In genomic region chr4:130377500-130377899, GRCm38 (mm10) we compare ENCODE assay signal across 11 mouse cellular contexts.
"Had no signal": no experiment of that assay in that cellular context is flagged by ENCODE, and none has a peak within 500 bp of the region (broad histone marks: within the 10 kb centered on the region; RNA-seq: fewer than 3 reads in every experiment).

No protein-coding gene starts in this region.

- H3K4me1 ChIP-seq: limb, embryonic 13.5 days; midbrain, embryonic 12.5 days; neural tube, embryonic 15.5 days; stomach, embryonic 15.5 days had no signal

- H3K27ac ChIP-seq: limb, embryonic 13.5 days; liver, embryonic 14.5 days; midbrain, embryonic 12.5 days; neural tube, embryonic 15.5 days; stomach, embryonic 15.5 days had no signal

- H3K27me3 ChIP-seq: limb, embryonic 13.5 days; midbrain, embryonic 12.5 days; neural tube, embryonic 15.5 days; stomach, embryonic 15.5 days had no signal

- DNase-seq: kidney, adult 8-10 months; kidney, postnatal 36 days; lung, adult 18-20 months; right cerebral cortex, postnatal 14 days; thymus, postnatal 36 days had no signal

- H3K9ac ChIP-seq: limb, embryonic 13.5 days; liver, embryonic 14.5 days; midbrain, embryonic 12.5 days; neural tube, embryonic 15.5 days; stomach, embryonic 15.5 days had no signal

- H3K9me3 ChIP-seq: limb, embryonic 13.5 days; neural tube, embryonic 15.5 days; stomach, embryonic 15.5 days had no signal

- H3K4me3 ChIP-seq: limb, embryonic 13.5 days; midbrain, embryonic 12.5 days; myocyte; neural tube, embryonic 15.5 days; stomach, embryonic 15.5 days had no signal

- H3K4me2 ChIP-seq: limb, embryonic 13.5 days; midbrain, embryonic 12.5 days; neural tube, embryonic 15.5 days; stomach, embryonic 15.5 days had no signal
